Mouse (Mus musculus): ENCODE results near the gene Zdhhc19. TPM values are rescaled to one million over a fixed set of nuclear protein-coding genes. Genes with fewer than 3 reads are reported as not detected.

The Zdhhc19 gene
- total RNA-seq, 2 experiments from 2014 or later = not detected

DNA sequence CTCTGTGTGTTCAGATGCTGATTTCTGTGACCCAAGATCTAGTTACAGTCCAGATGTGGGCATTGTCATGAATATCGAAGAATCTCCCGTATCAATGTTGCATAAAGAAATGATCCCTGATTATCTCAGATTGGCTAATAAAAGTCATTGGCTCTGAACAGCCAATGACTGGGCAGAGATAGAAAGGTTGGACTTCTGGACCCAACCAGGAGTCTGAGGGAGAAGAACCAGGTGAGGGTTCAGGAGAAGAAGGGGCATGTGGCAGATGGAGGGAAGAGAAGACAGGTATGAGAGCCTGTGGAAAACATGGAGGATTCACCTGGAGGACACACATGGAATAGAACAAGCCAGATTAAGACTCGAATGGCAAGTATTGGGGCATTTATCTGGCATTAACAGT is 92.5 kb downstream of the Zdhhc19 start:
- Histone ChIP-seq H3K27ac (no peak overlapping the region), H3K4me3 (no peak overlapping the region)
- no peak for DNase-seq (ENCODE audit: extremely low spot score in 1 of 2, low spot score in 2 of 2)
- intact Hi-C loops (cut with DNase I) = no loop called here
- no peak for TF ChIP-seq CTCF (IDR thresholded peaks at IDR 0.05)

DNA sequence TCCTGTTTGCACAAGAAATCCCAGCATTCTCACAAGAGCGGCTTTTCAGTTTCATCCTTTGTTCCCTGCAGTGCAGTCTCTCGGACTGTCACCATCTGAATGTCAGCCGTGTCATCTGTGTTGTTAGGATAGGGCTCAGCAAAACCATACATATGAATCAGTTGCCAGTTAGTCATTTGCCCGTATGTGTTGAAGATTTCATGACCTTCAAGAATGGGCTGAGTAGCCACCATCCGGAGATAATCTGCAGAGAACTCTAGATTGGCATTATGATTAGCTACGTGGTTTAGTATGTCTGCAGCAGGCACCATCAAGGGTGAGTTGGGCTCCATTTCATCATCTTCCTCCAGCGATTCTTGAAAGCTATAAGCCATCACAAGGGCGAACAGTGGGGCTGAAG is 95.5 kb downstream of the Zdhhc19 start:
- Histone ChIP-seq H3K27ac (no peak overlapping the region), H3K4me3 (no peak overlapping the region)
- TF ChIP-seq CTCF (IDR thresholded peaks at IDR 0.05) = no peak
- DNase-seq (ENCODE audit: extremely low spot score in 1 of 2, low spot score in 2 of 2) = no peak
- intact Hi-C loops (cut with DNase I) = loop anchor here (5.0 kb wide), 1 partner anchor 34 kb away; no protein-coding TSS in a partner anchor

DNA sequence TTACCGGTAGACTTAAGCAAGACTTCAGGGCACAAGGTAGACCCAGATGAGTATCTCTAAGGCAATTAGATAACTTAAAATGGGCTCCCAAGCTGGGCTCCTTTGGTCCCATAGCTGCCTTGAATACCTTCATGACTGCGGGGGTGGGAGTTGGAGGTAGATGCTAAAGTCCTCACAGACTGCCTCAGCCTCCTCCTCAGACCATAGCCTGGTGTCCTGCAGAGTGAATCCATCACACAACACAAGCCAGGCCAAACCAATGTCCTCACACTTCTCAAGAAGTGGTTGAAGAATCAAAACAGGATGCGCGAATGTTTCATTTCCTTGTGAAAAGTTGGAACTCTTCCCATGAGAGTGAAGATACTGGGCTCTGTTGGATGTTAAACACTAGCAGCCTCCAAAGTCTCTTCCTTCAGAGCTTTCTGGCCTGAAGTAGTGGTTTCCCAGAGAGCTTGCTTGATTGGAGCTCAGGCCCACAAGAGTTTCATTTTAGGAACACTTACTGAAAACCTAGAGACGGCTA is 97.3 kb downstream of the Zdhhc19 start:
- no peak for DNase-seq (ENCODE audit: extremely low spot score in 1 of 2, low spot score in 2 of 2)
- intact Hi-C loops (cut with DNase I) = loop anchor here (5.0 kb wide), 1 partner anchor 36 kb away; no protein-coding TSS in a partner anchor
- Histone ChIP-seq H3K4me3 (no peak overlapping the region), H3K27ac (no peak overlapping the region)
- no peak for TF ChIP-seq CTCF (IDR thresholded peaks at IDR 0.05)

DNA sequence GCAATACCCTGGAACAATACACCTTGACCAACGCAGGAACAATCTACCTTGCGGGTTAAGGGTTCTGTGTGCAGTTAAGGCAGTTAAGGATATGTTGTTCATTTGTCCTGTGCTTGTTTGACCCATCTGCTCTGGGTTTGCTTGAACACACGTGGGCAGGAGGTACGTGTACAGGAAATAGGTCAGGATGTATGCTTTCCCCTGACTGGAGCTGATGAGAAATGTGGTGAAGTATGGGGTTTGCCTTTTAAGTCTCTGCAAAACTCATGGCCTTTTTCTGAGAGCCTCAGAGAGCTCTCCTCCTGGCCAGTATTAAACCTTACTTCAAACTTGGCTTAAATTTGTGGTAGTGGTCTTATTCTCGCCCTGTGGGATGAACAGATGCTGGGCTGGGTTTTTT is 97.9 kb downstream of the Zdhhc19 start:
- DNase-seq (ENCODE audit: extremely low spot score in 1 of 2, low spot score in 2 of 2) = no peak
- intact Hi-C loops (cut with DNase I) = loop anchor here (5.0 kb wide), 1 partner anchor 37 kb away; no protein-coding TSS in a partner anchor
- H3K4me3 ChIP-seq = no peak overlapping the region
- H3K27ac ChIP-seq = no peak overlapping the region
- no peak for TF ChIP-seq CTCF (IDR thresholded peaks at IDR 0.05)

DNA sequence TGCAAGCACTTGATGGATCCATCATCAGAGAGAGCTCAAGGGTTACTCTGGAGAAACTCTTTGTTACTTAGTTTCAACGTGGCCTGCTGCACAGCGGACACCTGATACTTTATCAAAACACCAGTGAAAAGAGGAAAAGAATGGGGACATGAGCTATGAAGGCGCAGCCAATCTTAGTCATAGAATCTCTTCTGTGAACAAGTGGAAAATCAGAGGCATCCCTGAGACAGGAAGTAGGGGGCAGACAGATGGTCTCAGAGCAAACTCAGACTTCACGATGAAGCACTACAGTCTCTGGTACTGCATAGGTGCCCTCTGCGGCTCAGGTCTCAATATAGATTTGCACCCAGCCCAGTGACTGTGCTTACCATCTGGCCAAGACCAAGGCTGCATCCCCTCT is 98.6 kb downstream of the Zdhhc19 start:
- H3K4me3 ChIP-seq = no peak overlapping the region
- intact Hi-C loops (cut with DNase I) = loop anchor here (5.0 kb wide), 1 partner anchor 37 kb away; no protein-coding TSS in a partner anchor
- DNase-seq (ENCODE audit: extremely low spot score in 1 of 2, low spot score in 2 of 2) = no peak
- no peak for TF ChIP-seq CTCF (IDR thresholded peaks at IDR 0.05)
- no peak overlapping the region for H3K27ac ChIP-seq

DNA sequence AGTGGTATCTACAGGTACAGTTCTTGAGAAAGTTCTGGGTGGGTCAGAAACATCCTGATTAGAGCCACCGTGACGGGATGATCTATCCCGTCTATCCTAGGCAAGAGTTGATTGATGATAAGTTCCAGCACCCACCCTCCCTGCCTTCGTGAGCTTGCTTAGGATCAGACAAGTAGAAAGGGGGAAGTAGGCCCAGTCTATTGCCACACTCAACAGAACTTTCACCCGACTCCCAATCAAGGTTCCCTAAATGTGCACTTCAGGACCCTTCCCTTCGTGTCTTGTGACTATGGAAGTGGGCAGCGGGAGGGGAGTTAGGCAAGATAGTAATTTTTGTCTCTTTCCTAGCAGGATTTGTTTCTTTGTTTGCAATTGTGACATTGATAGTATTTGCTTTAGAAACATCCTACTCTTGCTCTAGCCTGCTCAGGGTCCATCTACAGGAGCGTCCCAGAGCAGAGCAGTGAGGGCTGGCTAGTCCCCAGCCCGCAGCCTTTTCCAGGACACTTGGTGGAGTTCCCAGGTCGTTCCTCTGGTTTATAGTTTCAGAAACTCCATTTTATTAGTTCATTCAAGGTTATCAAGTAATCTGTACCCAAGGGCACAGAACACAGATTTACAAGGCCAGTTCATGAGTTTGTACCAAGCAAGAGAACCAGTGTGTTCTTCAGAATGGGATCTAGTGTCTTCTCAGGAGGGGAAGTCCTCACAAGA is 99.2 kb downstream of the Zdhhc19 start:
- Histone ChIP-seq H3K27ac (no peak overlapping the region), H3K4me3 (no peak overlapping the region)
- intact Hi-C loops (cut with DNase I) = no loop called here
- no peak for TF ChIP-seq CTCF (IDR thresholded peaks at IDR 0.05)
- DNase-seq (ENCODE audit: extremely low spot score in 1 of 2, low spot score in 2 of 2) = no peak

DNA sequence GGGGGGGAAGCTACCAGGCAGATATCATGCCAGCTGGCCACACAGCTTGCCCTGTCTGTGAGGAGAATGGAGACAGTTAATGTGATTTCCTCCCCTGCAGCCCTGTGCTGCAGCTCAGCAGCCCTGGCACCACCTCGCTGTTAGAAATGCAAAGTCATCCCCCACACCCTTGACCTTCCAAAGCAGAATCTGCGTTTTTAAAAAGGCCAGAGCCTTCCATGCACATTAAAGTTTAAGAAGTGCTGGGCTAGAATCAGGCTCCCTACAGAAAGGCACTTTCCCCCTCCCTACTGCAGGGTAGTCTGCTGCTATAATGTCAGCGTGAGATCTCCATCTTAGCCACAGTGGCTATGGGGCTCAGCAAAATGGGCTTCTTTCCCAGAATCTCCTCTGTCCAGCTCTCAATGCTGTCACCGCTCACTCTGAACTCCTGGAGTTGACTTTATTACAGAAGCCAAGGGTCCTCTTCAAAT is 101.9 kb downstream of the Zdhhc19 start:
- Histone ChIP-seq H3K4me3 (no peak overlapping the region), H3K27ac (no peak overlapping the region)
- TF ChIP-seq CTCF (IDR thresholded peaks at IDR 0.05) = no peak
- intact Hi-C loops (cut with DNase I) = no loop called here
- no peak for DNase-seq (ENCODE audit: extremely low spot score in 1 of 2, low spot score in 2 of 2)

DNA sequence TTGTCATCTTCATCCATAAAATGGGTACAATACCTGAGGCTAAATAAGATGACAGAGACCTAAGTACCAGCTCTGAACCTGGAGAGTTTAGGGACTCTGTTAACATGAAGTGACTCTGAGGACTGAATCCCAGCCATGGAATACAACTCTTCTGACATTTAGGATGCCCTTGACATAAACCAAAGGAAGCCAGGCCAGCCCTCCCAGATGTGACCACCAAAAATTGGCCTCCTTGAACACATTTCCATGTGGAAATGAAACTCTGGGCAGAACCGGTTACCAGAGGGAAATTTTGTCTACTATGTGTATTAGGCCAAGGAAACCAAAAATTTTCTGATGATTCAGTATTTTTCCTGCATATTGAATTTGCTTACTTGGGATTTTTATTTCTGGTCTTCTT is 103.1 kb downstream of the Zdhhc19 start:
- intact Hi-C loops (cut with DNase I) = no loop called here
- no peak for TF ChIP-seq CTCF (IDR thresholded peaks at IDR 0.05)
- no peak for DNase-seq (ENCODE audit: extremely low spot score in 1 of 2, low spot score in 2 of 2)
- Histone ChIP-seq H3K4me3 (no peak overlapping the region), H3K27ac (no peak overlapping the region)

DNA sequence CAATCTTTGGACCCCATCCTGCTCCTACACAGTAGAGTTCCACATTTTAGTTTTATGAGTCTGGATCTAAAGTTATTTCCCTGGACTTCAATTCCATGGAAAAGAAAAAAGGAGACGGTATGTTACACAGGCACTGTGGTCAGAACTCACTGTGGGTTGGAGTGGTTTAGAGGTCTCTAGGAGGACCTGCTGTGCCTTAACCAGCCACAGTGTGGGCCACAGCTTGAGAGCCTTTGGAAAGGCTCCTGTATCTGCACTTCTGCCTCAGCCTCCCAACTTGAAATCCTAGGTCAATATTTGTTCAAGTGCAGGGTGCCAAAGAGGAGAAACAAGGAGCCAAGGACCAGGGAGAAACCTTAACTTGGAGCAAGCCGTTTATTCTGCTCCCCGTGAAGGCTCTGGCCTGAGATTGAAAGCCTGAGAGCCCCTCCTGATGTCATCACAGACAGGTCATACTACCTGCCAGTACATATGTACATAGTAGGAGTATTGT is 106.2 kb downstream of the Zdhhc19 start:
- Histone ChIP-seq H3K27ac (no peak overlapping the region), H3K4me3 (no peak overlapping the region)
- TF ChIP-seq CTCF (IDR thresholded peaks at IDR 0.05) = no peak
- no peak for DNase-seq (ENCODE audit: extremely low spot score in 1 of 2, low spot score in 2 of 2)
- intact Hi-C loops (cut with DNase I) = no loop called here

DNA sequence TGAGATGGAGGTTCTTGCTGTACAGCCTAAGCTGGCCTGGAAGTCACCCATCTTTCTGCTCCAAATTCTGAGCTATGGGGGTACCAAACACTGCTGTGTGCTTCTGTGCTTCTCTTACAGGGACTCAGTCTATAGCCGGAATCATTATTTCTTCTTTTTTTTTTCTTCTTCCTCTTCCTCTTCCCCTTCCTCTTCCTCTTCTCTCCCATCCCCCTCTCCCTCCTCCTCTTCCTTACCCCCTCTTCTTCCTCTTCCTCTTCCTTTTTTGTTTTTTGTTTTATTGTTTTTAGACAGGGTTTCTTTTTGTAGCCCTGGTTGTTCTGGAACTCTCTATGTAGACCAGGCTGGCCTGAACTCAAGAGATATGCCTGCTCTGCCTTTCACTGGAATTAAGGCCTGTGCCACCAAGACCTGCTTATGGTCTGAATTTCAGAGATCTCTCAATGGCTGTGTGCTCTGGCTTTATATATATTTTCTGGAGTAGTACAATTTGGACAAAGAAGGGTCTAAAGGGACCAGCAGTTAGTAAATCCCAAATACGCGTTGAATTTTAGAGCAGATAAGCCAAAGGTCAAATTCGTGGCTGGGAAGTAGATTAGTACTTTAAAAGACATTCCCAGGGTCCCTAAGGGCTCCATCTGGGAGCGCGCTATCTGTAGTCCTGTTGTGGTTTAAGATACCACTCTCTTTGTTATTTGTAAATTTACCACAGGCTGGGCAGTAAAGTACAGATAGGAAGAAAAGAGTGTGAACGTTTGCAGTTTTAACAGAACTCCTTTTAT is 111.7 kb downstream of the Zdhhc19 start:
- intact Hi-C loops (cut with DNase I) = no loop called here
- DNase-seq (ENCODE audit: extremely low spot score in 1 of 2, low spot score in 2 of 2) = no peak
- H3K4me3 ChIP-seq = no peak overlapping the region; the same call in 1 of the 2 replicates
- peak overlapping the region; percentile 87; the same call in 1 of the 2 replicates for H3K27ac ChIP-seq
- TF ChIP-seq CTCF (IDR thresholded peaks at IDR 0.05) = no peak

DNA sequence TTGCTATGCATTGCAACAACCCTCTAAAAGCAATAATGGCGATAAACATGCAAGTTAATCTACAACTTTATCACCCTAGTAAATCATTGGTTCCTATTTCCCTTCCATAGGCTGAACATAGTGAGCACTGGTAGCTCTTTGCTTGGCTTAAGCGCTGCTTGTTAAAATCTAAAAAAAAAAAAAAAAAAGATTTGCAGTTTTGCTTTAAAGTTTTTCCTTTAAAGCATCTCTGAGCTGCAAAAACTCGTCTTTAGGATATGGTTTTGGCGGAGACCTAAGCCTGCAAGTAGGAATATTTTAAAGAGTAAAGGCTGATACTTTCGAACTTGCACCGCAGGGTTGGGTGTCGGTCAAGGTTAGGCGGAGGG is 112.3 kb downstream of the Zdhhc19 start:
- TF ChIP-seq CTCF (IDR thresholded peaks at IDR 0.05) = no peak
- peak overlapping the region; percentile 83 for H3K4me3 ChIP-seq
- peak overlapping the region; percentile 87; the same call in 1 of the 2 replicates for H3K27ac ChIP-seq
- intact Hi-C loops (cut with DNase I) = no loop called here
- no peak for DNase-seq (ENCODE audit: extremely low spot score in 1 of 2, low spot score in 2 of 2)

Data from left cerebral cortex, adult 2 months (tissue).